Mouse (Mus musculus) spleen, adult 2 months (tissue): Measurements from ENCODE around the gene Ncoa1. TPM values are rescaled to one million over a fixed set of nuclear protein-coding genes. Genes with fewer than 3 reads are reported as not detected.

Experiments
- DNase-seq, 2 experiments: peaks; one replicate each; pipeline versions ENCODE4 v3.0.0 to v3.0.0-alpha.2; 2012 to 2021; ENCODE audit warnings: low spot score in 2 of 2, low read depth in 1 of 2
- H3K27ac ChIP-seq: fragments of 200-500 bp; 2 replicates; pipeline ENCODE4 v1.5.1; 2012; ENCODE audit warnings: low read length, inconsistent platforms; ENCODE audit not compliant: insufficient read depth
- H3K27me3 ChIP-seq: fragments of 200-500 bp; 2 replicates; pipeline ENCODE4 v1.6.1; 2012; ENCODE audit warnings: mild to moderate bottlenecking, moderate library complexity, low read length, inconsistent platforms; ENCODE audit not compliant: control insufficient read depth, insufficient read depth
- H3K36me3 ChIP-seq: fragments of 200-500 bp; 2 replicates; pipeline ENCODE4 v1.6.1; 2012; ENCODE audit warnings: mild to moderate bottlenecking, low read length, inconsistent platforms; ENCODE audit not compliant: control insufficient read depth, insufficient read depth
- H3K4me1 ChIP-seq: fragments of 200-500 bp; 2 replicates; pipeline ENCODE4 v1.6.1; 2011; ENCODE audit warnings: inconsistent platforms; ENCODE audit not compliant: control insufficient read depth, insufficient read depth, insufficient read length
- H3K4me3 ChIP-seq: fragments of 200-500 bp; 2 replicates; pipeline ENCODE4 v1.5.1; 2011; ENCODE audit warnings: mild to moderate bottlenecking, inconsistent platforms; ENCODE audit not compliant: insufficient read depth, insufficient read length; ENCODE audit errors: extremely low read depth
- CTCF ChIP-seq: fragments of 200-500 bp; IDR thresholded peaks from 2 replicates; pipeline ENCODE4 v1.5.1; 2011; ENCODE audit warnings: mild to moderate bottlenecking, inconsistent platforms; ENCODE audit not compliant: insufficient read depth, insufficient read length, insufficient replicate concordance; ENCODE audit errors: extremely low read depth
- POLR2A ChIP-seq: fragments of 200-500 bp; IDR thresholded peaks from 2 replicates; pipeline ENCODE4 v1.6.1; 2011; ENCODE audit warnings: low read depth, low read length, inconsistent platforms
- WGBS: fragments of 180-500 bp; shearing (Covaris S2); methylation state at CpG from one replicate; pipeline ENCODE4 v1.1.7; 2018; 5-methylcytosine and 5-hydroxymethylcytosine counted together
- polyA plus RNA-seq: library from polyadenylated mRNA; depleted of rRNA; stranded (reverse); fragments of >200 nt; gene quantifications from 2 replicates; pipeline ENCODE4 v1.2.3, GENCODE M21; 2012

Gene Ncoa1
- polyA plus RNA-seq, 1 experiment: 14.7 TPM

GRCm38 (mm10) chr12:4508182-4508581 lies 31.2 kb upstream of the Ncoa1 start:
- no peaks in the 10 kb centered on the region for H3K36me3 ChIP-seq
- 34% methylated on average over 1 of the region's 1 CpGs for WGBS
- no peak for DNase-seq
- no peak for TF ChIP-seq CTCF
- TF ChIP-seq POLR2A: no peak
- no peaks in the 10 kb centered on the region for H3K4me1 ChIP-seq
- no peak overlapping the region for H3K4me3 ChIP-seq
- H3K27ac ChIP-seq: no peak overlapping the region
- H3K27me3 ChIP-seq: no peaks in the 10 kb centered on the region

- DNase-seq: no peak
- no peaks in the 10 kb centered on the region for H3K4me1 ChIP-seq
- H3K4me3 ChIP-seq: no peak overlapping the region
- TF ChIP-seq POLR2A: no peak
- H3K27ac ChIP-seq: no peak overlapping the region
- no peaks in the 10 kb centered on the region for H3K36me3 ChIP-seq
- WGBS: 81% methylated on average over 6 of the region's 6 CpGs
- no peaks in the 10 kb centered on the region for H3K27me3 ChIP-seq
These were observed 30.5 kb upstream of the Ncoa1 start for GRCm38 (mm10) chr12:4507461-4507860.

- 80% methylated on average over 7 of the region's 7 CpGs for WGBS
- Histone ChIP-seq H3K36me3 (no peaks in the 10 kb centered on the region), H3K27ac (no peak overlapping the region)
These were observed 29.9 kb upstream of the Ncoa1 start for GRCm38 (mm10) chr12:4506810-4507430.

DNA sequence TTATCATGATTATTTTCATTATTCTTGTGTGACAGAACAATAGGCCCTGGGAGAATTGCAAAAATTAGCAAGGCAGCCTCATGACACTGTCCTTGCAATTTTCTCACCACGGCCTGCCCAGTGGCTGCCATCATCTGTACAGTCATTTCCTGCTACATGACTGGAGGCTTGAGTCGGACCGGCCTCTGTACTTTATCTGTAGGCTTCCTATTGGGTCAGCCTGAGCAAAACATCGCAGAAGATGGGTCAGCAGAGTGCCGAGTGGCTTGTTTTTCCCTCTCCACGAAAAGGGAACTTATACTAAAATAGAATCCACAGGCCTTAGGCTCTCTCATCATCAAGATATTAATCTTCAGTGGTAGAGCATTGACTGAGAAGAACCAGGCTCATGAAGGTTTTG lies 28.3 kb upstream of the Ncoa1 start:
- Histone ChIP-seq H3K36me3 (no peaks in the 10 kb centered on the region), H3K4me3 (no peak overlapping the region), H3K4me1 (no peaks in the 10 kb centered on the region), H3K27ac (no peak overlapping the region), H3K27me3 (no peaks in the 10 kb centered on the region)
- WGBS: 19% methylated on average over 6 of the region's 6 CpGs
- TF ChIP-seq CTCF (no peak), POLR2A (no peak)
- no peak for DNase-seq

More at GRCm38 (mm10) chr12:4506810-4507430, 29.9 kb upstream of the Ncoa1 start:
- Histone ChIP-seq H3K4me1 (no peaks in the 10 kb centered on the region), H3K4me3 (no peak overlapping the region), H3K27me3 (no peaks in the 10 kb centered on the region)
- TF ChIP-seq POLR2A (no peak), CTCF (no peak)
- DNase-seq: no peak

DNA sequence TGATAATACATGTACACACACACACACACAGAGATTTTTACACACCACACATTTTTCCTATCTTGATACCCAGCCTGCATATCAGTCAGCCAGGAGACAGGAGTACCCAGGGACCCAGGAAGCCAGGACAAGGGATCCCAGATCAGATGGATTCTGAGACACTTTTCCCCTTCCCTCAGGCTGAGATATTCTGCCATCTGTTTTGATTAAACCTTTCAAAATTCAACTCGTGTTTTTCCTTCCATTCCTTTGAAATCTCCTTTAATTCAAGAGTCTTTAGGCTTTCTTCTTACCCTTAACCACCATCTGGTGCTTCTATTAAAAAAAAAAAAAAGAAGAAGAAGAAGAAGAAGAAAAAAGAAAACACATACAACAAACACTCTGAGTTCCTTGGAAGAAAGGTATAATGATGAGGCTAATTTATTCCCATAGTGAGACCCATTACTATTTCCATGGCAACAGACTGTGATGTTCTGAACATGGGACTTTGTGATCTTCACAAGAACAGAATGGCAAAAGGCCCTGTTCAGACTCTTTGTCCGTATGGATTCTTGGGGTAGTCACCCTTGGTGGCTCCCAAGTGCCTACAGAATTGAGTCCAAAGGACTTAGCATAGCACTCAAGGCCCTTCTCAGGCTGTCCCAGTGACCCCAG lies 26.8 kb upstream of the Ncoa1 start:
- Histone ChIP-seq H3K36me3 (no peaks in the 10 kb centered on the region), H3K4me1 (no peaks in the 10 kb centered on the region), H3K27ac (no peak overlapping the region), H3K4me3 (no peak overlapping the region), H3K27me3 (no peaks in the 10 kb centered on the region)
- TF ChIP-seq CTCF (no peak), POLR2A (no peak)
- WGBS: 90% methylated on average over 2 of the region's 2 CpGs
- DNase-seq: no peak

- WGBS: 53% methylated on average over 3 of the region's 3 CpGs
- Histone ChIP-seq H3K4me3 (no peak overlapping the region), H3K4me1 (no peaks in the 10 kb centered on the region), H3K36me3 (no peaks in the 10 kb centered on the region), H3K27ac (no peak overlapping the region), H3K27me3 (no peaks in the 10 kb centered on the region)
- DNase-seq: no peak
- TF ChIP-seq CTCF: no peak
- no peak for TF ChIP-seq POLR2A
These were observed 24.9 kb upstream of the Ncoa1 start for GRCm38 (mm10) chr12:4501916-4502315.

GRCm38 (mm10) chr12:4500516-4500915 lies 23.5 kb upstream of the Ncoa1 start:
- H3K4me3 ChIP-seq: no peak overlapping the region
- TF ChIP-seq POLR2A: no peak
- no peak for TF ChIP-seq CTCF
- no peaks in the 10 kb centered on the region for H3K27me3 ChIP-seq
- no peaks in the 10 kb centered on the region for H3K36me3 ChIP-seq
- DNase-seq: no peak
- 96% methylated on average over 4 of the region's 4 CpGs for WGBS
- H3K27ac ChIP-seq: no peak overlapping the region
- H3K4me1 ChIP-seq: no peaks in the 10 kb centered on the region
